Mouse (Mus musculus): ENCODE measurements around the gene Cenpt.

- no peak for TF ChIP-seq POLR2A (IDR thresholded peaks at IDR 0.05; ENCODE audit: borderline replicate concordance, control insufficient read depth, low read depth, low read length)
- TF ChIP-seq CTCF (IDR thresholded peaks at IDR 0.05; ENCODE audit: control insufficient read depth, insufficient read depth, low read length) = no peak
Observed at GRCm38 (mm10) chr8:105861951-105862350, 8.9 kb upstream of the Cenpt start.
